In genomic region chr19:5846557-5847305, GRCm38 (mm10) we compare ENCODE assay signal across 8 mouse cellular contexts. TPM values are rescaled to one million over a fixed set of nuclear protein-coding genes. Genes with fewer than 3 reads are reported as not detected.
DNase-seq lines count a peak whose midpoint lies in the region; ATAC-seq and TF ChIP-seq lines count a peak whose summit lies in the region.

No protein-coding gene starts in this region.

- H3K9ac ChIP-seq in ES-E14 (ENCODE audit: insufficient read depth, low read depth, low read length, poor library complexity, severe bottlenecking), result peak overlapping the region; percentile 85
- H3K9ac ChIP-seq in forebrain, postnatal 0 days, result peak overlapping the region; percentile 62
- peak overlapping the region; percentile 52 for H3K9ac ChIP-seq in neural tube, embryonic 15.5 days (replicated peaks)

- peak overlapping the region; percentile 11 to 52 for H3K4me3 ChIP-seq in ES-E14 (ENCODE audit: insufficient read depth in 1 of 2, low read depth in 1 of 2, low read length in 2 of 2, poor library complexity in 1 of 2, severe bottlenecking in 1 of 2)
- H3K4me3 ChIP-seq in forebrain, postnatal 0 days (ENCODE audit: low read depth, low read length), result peak overlapping the region; percentile 32
- peak overlapping the region; percentile 51 for H3K4me3 ChIP-seq in layer of hippocampus, adult 2 months
- peak overlapping the region; percentile 28 for H3K4me3 ChIP-seq in lung, adult 2 months (replicated peaks; ENCODE audit: extremely low read depth, low read depth, low read length)
- H3K4me3 ChIP-seq in neural tube, embryonic 15.5 days (replicated peaks), result peak overlapping the region; percentile 41

- peak; percentile 84; the same call in 1 of the 2 replicates for TF ChIP-seq POLR2A in lung, adult 2 months (IDR thresholded peaks at IDR 0.05; ENCODE audit: borderline replicate concordance, extremely low read depth, low read depth, low read length)

- peak; percentile 92 for ATAC-seq in forebrain, postnatal 0 days
- peak; percentile 84 for ATAC-seq in neural tube, embryonic 15.5 days (ENCODE audit: low FRiP score)

- in situ Hi-C loops in ES-E14 (cut with MboI; ENCODE audit: low sequenced_read_pairs in 2 of 2, unreplicated experiment in 2 of 2), result loop anchor here in 1 of 2 experiments (10.0 kb wide), 1 partner anchor 52 kb away; no protein-coding TSS in a partner anchor

- TF ChIP-seq CTCF in forebrain, postnatal 0 days (IDR thresholded peaks at IDR 0.05; ENCODE audit: low read depth), result no peak
- peak; percentile 15; the same call in 1 of the 2 replicates for TF ChIP-seq CTCF in layer of hippocampus, adult 2 months (conservative IDR thresholded peaks at IDR 0.05)
- TF ChIP-seq CTCF in lung, adult 2 months (IDR thresholded peaks at IDR 0.05; ENCODE audit: insufficient read depth, low read length), result no peak

- intact Hi-C loops in heart, postnatal 36 days (cut with DNase I), result no loop called here

- H3K4me2 ChIP-seq in forebrain, postnatal 0 days (ENCODE audit: low read depth), result peak overlapping the region; percentile 63
- H3K4me2 ChIP-seq in neural tube, embryonic 15.5 days, result peak overlapping the region; percentile 73

- H3K36me3 ChIP-seq in ES-E14 (ENCODE audit: control insufficient read depth, insufficient read depth, low read length, poor library complexity, severe bottlenecking), result peaks cover 9% of the 10 kb centered on the region; the same call in 1 of the 2 replicates
- H3K36me3 ChIP-seq in forebrain, postnatal 0 days (ENCODE audit: insufficient read depth), result no peaks in the 10 kb centered on the region; the same call in 1 of the 2 replicates
- peaks cover 5% of the 10 kb centered on the region; the same call in 1 of the 2 replicates for H3K36me3 ChIP-seq in neural tube, embryonic 15.5 days

- H3K27ac ChIP-seq in ES-E14 (ENCODE audit: insufficient read depth, low read depth, low read length, poor library complexity, severe bottlenecking), result peak overlapping the region; percentile 100
- H3K27ac ChIP-seq in forebrain, postnatal 0 days (ENCODE audit: low read depth, low read length), result peak overlapping the region; percentile 99
- H3K27ac ChIP-seq in layer of hippocampus, adult 2 months, result peak overlapping the region; percentile 100
- peak overlapping the region; percentile 98 for H3K27ac ChIP-seq in neural tube, embryonic 15.5 days (replicated peaks)

- H3K27me3 ChIP-seq in forebrain, postnatal 0 days (ENCODE audit: insufficient read depth, low read length), result no peaks in the 10 kb centered on the region
- no peaks in the 10 kb centered on the region for H3K27me3 ChIP-seq in neural tube, embryonic 15.5 days (replicated peaks)

- WGBS in forebrain, postnatal 0 days, result under 1% methylated on average over 16 of the region's 16 CpGs
- 2% methylated on average over 16 of the region's 16 CpGs for WGBS in lung, adult 2 months
- WGBS in neural tube, embryonic 15.5 days, result 1% methylated on average over 16 of the region's 16 CpGs

- DNase-seq in ES-E14 (ENCODE audit: low read depth, low spot score), result peak; percentile 93
- DNase-seq in cerebellum, adult 11-12 months, result peak; percentile 95
- DNase-seq in forebrain, postnatal 0 days, result peak; percentile 91
- peak; percentile 83 to 84 for DNase-seq in heart, postnatal 36 days
- DNase-seq in layer of hippocampus, adult 2 months (ENCODE audit: low spot score in 2 of 2), result peak; percentile 87 to 97
- DNase-seq in lung, adult 2 months, result peak; percentile 83
- DNase-seq in testis, postnatal 14 days (ENCODE audit: low spot score), result peak; percentile 80

- no peaks in the 10 kb centered on the region for H3K9me3 ChIP-seq in ES-E14 (ENCODE audit: control insufficient read depth, insufficient read depth, low read depth, low read length)
- H3K9me3 ChIP-seq in forebrain, postnatal 0 days (ENCODE audit: low read length), result no peaks in the 10 kb centered on the region
- no peaks in the 10 kb centered on the region for H3K9me3 ChIP-seq in neural tube, embryonic 15.5 days (replicated peaks)

- H3K4me1 ChIP-seq in ES-E14 (ENCODE audit: control insufficient read depth in 2 of 2, insufficient read depth in 2 of 2, low read length in 2 of 2, poor library complexity in 1 of 2), result peaks cover 0 to 27% of the 10 kb centered on the region in 2 experiments; a peak in 2 of 4 replicates
- peaks cover 30% of the 10 kb centered on the region for H3K4me1 ChIP-seq in forebrain, postnatal 0 days (ENCODE audit: insufficient read depth)
- peaks cover 34% of the 10 kb centered on the region for H3K4me1 ChIP-seq in lung, adult 2 months (ENCODE audit: control insufficient read depth, insufficient read depth, low read length)
- peaks cover 85% of the 10 kb centered on the region for H3K4me1 ChIP-seq in neural tube, embryonic 15.5 days

TF ChIP-seq in ES-E14, 5 proteins besides CTCF, POLR2A, EP300 and RAD21:
- TF ChIP-seq ZNF384 (IDR thresholded peaks at IDR 0.05; ENCODE audit: low read depth, low read length), result peak; percentile 63; the same call in 1 of the 2 replicates
- 0 out of 2 replicates have a peak, but pooled peaks have one; percentile 7 for TF ChIP-seq CHD2 (IDR thresholded peaks at IDR 0.05; ENCODE audit: low read depth, low read length)
- TF ChIP-seq HCFC1 (IDR thresholded peaks at IDR 0.05; ENCODE audit: borderline replicate concordance, insufficient read depth, low read length), result peak; percentile 52; the same call in 1 of the 2 replicates
- TF ChIP-seq ZC3H11A (IDR thresholded peaks at IDR 0.05; ENCODE audit: borderline replicate concordance, low read depth, low read length), result no peak

RNA-seq across cellular contexts. Expression of gene Frmd8, which starts 28.3 kb away (rescaled TPM):
- total RNA-seq in ES-E14 (2012; rRNA removed), result 33.4 and 35.7 TPM in 2 replicates
- 8.5 and 13.3 TPM in 2 replicates for total RNA-seq in forebrain, postnatal 0 days (2014; rRNA removed)
- 9.0 and 10.3 TPM in 2 replicates for polyA plus RNA-seq in forebrain, postnatal 0 days (2015; fragmentation: Nextera tagmentation; extraction: Ambion mirVana)
- total RNA-seq in heart, postnatal 36 days (2021), result 10 to 100 TPM; 11.4 to 11.7 TPM
- total RNA-seq in layer of hippocampus, adult 2 months (2021), result 10 to 100 TPM in 1 of 2 experiments, 1 to 10 TPM in 1; 9.5 to 10.6 TPM
- polyA plus RNA-seq in lung, adult 2 months (2012; rRNA removed), result 32.1 and 37.8 TPM in 2 replicates
- 13.8 and 23.4 TPM in 2 replicates for polyA plus RNA-seq in neural tube, embryonic 15.5 days (2015; fragmentation: Nextera tagmentation; extraction: Ambion mirVana)

RNA-seq across cellular contexts. Expression of gene Slc25a45, which starts 30.9 kb away (rescaled TPM):
- total RNA-seq in ES-E14 (2012; rRNA removed), result 1.2 and 1.9 TPM in 2 replicates
- total RNA-seq in forebrain, postnatal 0 days (2014; rRNA removed), result 2.2 and 2.6 TPM in 2 replicates
- polyA plus RNA-seq in forebrain, postnatal 0 days (2015; fragmentation: Nextera tagmentation; extraction: Ambion mirVana), result 2.0 and 2.9 TPM in 2 replicates
- total RNA-seq in heart, postnatal 36 days (2021), result 1 to 10 TPM; 3.4 to 4.2 TPM
- 1 to 10 TPM; 3.5 to 3.6 TPM for total RNA-seq in layer of hippocampus, adult 2 months (2021)
- 24.5 and 26.0 TPM in 2 replicates for polyA plus RNA-seq in lung, adult 2 months (2012; rRNA removed)
- 2.0 and 3.9 TPM in 2 replicates for polyA plus RNA-seq in neural tube, embryonic 15.5 days (2015; fragmentation: Nextera tagmentation; extraction: Ambion mirVana)

RNA-seq across cellular contexts. Expression of gene Tigd3, which starts 47.2 kb away (rescaled TPM):
- 2.1 and 2.2 TPM in 2 replicates for total RNA-seq in ES-E14 (2012; rRNA removed)
- 9.9 and 14.2 TPM in 2 replicates for total RNA-seq in forebrain, postnatal 0 days (2014; rRNA removed)
- 8.6 and 10.2 TPM in 2 replicates for polyA plus RNA-seq in forebrain, postnatal 0 days (2015; fragmentation: Nextera tagmentation; extraction: Ambion mirVana)
- under 1 TPM; 0.57 to 0.64 TPM for total RNA-seq in heart, postnatal 36 days (2021)
- total RNA-seq in layer of hippocampus, adult 2 months (2021), result 1 to 10 TPM; 2.5 to 3.2 TPM
- polyA plus RNA-seq in lung, adult 2 months (2012; rRNA removed), result 1.1 and 1.2 TPM in 2 replicates
- polyA plus RNA-seq in neural tube, embryonic 15.5 days (2015; fragmentation: Nextera tagmentation; extraction: Ambion mirVana), result 8.9 and 10.0 TPM in 2 replicates

Comparison
In these comparisons a context has a peak if more than half of its experiments do, and no peak if none do; other contexts are left out.
1. Peak in every context shown above with its lines: DNase-seq, ATAC-seq, H3K4me3 ChIP-seq and H3K27ac ChIP-seq.